Mouse (Mus musculus) spleen, embryonic (tissue): ENCODE data around the gene Glis1.
"Not testable (repeated sequence)": the region's sequence is repeated elsewhere in the genome, so short reads cannot be mapped to it uniquely, and the experiment has no call there.

Experiments
- CTCF ChIA-PET: fragments of 350-600 bp; sonication (Branson Sonifier 250); formaldehyde crosslinking; loops from one replicate; lab custom pipeline; 2022; lab: Charles Lee

Glis1 gene

GRCm38 (mm10) chr4:107576742-107577141 lies 142.4 kb downstream of the Glis1 start:
- CTCF ChIA-PET = no interaction called here

- CTCF ChIA-PET = no interaction called here
Observed at GRCm38 (mm10) chr4:107577146-107577839, 142.9 kb downstream of the Glis1 start.

- CTCF ChIA-PET = no interaction called here
Observed at GRCm38 (mm10) chr4:107580883-107581282, 146.5 kb downstream of the Glis1 start.

GRCm38 (mm10) chr4:107586391-107586790 lies 152.0 kb downstream of the Glis1 start:
- CTCF ChIA-PET = no interaction called here

- CTCF ChIA-PET = no interaction called here
Observed at GRCm38 (mm10) chr4:107588637-107589036, 154.2 kb downstream of the Glis1 start.

- CTCF ChIA-PET = no interaction called here
Observed at GRCm38 (mm10) chr4:107589046-107589445, 154.7 kb downstream of the Glis1 start.

GRCm38 (mm10) chr4:107590805-107591534 lies 156.6 kb downstream of the Glis1 start:
- CTCF ChIA-PET = no interaction called here

- CTCF ChIA-PET = no interaction called here
Observed at GRCm38 (mm10) chr4:107593426-107593825, 159.0 kb downstream of the Glis1 start.

- CTCF ChIA-PET = no interaction called here
Observed at GRCm38 (mm10) chr4:107597226-107597897, 163.0 kb downstream of the Glis1 start.

- CTCF ChIA-PET = no interaction called here
Observed at GRCm38 (mm10) chr4:107597898-107598580, 163.6 kb downstream of the Glis1 start.

- CTCF ChIA-PET = not testable (repeated sequence)
Observed at GRCm38 (mm10) chr4:107598581-107598958, 164.2 kb downstream of the Glis1 start.

- CTCF ChIA-PET = no interaction called here
Observed at GRCm38 (mm10) chr4:107602284-107602683, 167.9 kb downstream of the Glis1 start.

GRCm38 (mm10) chr4:107602787-107603186 lies 168.4 kb downstream of the Glis1 start:
- CTCF ChIA-PET = no interaction called here

GRCm38 (mm10) chr4:107603208-107603607 lies 168.8 kb downstream of the Glis1 start:
- CTCF ChIA-PET = no interaction called here

GRCm38 (mm10) chr4:107605964-107606602 lies 171.7 kb downstream of the Glis1 start:
- CTCF ChIA-PET = no interaction called here

- CTCF ChIA-PET = no interaction called here
Observed at GRCm38 (mm10) chr4:107609775-107610174, 175.4 kb downstream of the Glis1 start.

- CTCF ChIA-PET = no interaction called here
Observed at GRCm38 (mm10) chr4:107611888-107612650, 177.7 kb downstream of the Glis1 start.

- CTCF ChIA-PET = no interaction called here
Observed at GRCm38 (mm10) chr4:107617596-107618230, 183.3 kb downstream of the Glis1 start.

- CTCF ChIA-PET = no interaction called here
Observed at GRCm38 (mm10) chr4:107619487-107619886, 185.1 kb downstream of the Glis1 start.

- CTCF ChIA-PET = no interaction called here
Observed at GRCm38 (mm10) chr4:107621366-107621765, 187.0 kb downstream of the Glis1 start.
